Mouse (Mus musculus) mouse embryonic stem cell (cell line): Measurements from ENCODE around the gene P3h1.

Experiments used
- in situ Hi-C, 2 experiments: fragments of 300-500 bp; cut with MboI; formaldehyde crosslinking; loops; 1 replicate in 1 of 2; 3 replicates in 1 of 2; pipeline ENCODE4 v1.14.3; 2019 to 2020; ENCODE audit warnings: low sequenced_read_pairs in 2 of 2, low pct_unique_long_range_greater_than_20kb in 1 of 2, mixed read lengths in 1 of 2; ENCODE audit not compliant: unreplicated experiment in 1 of 2

The P3h1 gene

DNA sequence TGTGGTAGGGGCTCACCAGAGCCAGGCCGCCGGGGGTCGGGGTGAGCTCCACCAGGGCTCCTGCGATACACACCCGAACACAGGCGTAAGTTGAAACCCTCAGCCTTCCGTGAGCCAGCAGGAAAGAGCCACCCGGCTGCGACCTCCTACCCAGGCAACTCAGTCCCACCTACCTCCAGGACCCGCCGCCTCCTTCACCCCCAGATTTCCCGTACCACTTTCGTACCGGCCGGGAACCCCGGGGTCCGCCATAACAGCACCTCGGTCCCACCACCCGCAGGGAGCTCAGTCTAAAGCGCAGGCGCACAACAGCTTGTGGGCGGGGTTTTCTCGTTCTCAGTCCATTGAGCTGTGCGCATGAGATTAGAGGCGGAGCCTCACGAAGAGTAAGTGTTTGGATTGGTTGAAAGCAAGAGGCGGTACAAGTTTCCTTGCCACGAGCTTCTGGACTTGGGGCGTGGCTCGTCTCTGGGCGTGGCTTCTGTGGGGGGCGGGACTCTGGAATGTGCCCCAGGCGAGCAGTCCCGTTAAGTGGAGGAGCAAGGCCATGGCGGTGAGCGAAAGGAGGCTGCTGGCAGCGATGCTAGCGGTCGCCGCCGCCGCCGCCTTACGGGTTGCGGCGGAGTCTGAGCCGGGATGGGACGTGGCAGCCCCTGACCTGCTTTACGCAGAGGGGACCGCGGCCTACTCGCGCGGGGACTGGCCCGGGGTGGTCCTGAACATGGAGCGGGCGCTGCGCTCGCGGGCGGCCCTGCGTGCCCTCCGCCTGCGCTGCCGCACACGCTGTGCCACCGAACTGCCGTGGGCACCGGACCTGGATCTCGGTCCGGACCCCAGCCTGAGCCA, at the start of gene P3h1, which contains the start of gene AU022252:
TSS of gene P3h1 (plus strand) at position 506 of the 846 bp plus-strand sequence.
TSS of gene AU022252 (minus strand) at position 303 of the 846 bp plus-strand sequence.
- in situ Hi-C loops: no loop called here

DNA sequence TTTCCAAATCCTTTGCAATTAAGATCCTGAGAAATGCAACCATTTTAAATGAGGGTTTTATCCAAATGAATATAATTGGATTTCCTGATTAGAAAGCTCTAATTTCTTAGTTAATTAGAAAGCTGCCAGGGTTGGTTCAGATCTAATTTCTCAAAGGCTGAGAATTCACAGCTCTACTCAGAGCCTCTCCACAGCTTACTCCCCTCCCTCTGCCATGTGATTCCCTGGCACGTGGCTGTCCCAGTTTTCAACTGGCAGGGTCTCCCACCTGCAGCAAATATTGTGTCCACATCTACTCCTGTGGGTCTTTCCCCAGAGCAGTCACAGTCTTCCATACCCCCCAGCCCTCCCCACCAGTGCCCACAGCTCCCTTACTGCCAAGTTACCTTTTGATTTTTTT, 49.2 kb upstream of the P3h1 start:
- in situ Hi-C loops: no loop called here

DNA sequence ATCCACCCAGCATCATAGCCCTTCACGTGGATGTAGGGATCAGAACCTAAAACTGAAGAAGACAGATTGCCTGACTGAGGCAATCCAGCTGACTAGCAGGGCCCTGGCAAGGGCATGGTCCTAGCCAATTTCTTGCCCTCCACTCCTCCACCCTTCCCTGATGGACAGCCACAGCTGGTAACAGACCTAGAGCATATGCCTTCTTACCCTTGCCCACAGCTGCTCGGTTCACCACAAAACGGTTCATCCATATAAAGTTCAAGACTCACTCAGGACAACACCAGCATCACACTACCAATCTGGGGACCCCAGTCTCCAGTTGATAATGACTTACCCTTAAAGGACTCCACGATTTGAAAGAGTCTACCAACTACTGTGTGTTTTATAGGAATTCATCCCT, 46.9 kb upstream of the P3h1 start:
- in situ Hi-C loops: no loop called here

DNA sequence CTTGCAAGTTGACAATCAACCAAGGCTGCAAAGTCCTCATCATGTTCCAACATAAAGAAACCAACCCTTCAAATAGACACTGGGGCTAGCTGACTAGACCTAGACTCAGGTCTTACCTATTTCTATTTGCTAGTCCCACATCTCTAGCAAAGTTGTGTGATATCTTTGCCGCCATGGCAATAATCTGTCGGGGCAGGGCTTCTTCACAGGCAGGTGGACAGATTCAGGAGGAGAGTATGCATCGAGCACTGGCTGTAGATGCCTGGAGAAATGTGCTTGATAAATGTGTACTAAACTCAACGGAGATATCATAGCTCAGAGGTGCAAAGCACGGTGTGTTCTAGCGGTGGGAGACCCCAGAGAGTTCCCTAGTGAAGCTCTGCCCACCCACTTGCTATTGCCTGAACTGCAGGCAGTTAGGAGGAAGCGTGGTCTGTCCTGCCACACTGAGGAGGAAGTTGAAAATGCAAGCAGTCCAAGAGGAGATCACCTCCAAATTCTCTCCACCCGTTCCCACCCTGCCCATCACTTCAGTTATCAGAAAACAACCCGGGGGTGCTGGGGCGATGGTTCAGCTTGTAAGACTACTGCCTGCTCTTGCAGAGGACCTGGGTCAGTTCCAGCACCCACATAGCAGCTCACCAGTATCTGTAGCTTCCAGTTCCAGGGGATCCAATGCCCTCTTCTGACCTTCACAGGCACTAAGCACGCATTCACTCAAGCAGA, 44.5 kb upstream of the P3h1 start:
- in situ Hi-C loops: no loop called here

DNA sequence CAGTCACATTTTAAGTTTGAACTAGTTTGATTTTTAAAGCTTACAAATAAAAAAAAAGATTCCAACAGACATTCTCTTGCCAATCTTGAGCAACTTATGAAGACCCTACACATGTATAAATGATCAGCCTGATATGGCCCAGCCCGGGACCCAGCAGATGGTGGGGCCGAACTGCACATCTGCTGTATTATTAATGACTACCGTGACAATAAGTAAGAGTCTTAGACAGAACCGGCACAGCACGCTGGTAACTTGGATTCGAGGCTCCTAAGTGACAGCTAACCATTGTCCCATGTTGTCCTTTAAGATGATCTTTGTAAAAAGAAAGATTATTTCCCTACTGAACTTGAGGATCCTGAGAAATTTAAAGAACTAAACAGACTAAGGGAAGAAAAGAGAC, 43.3 kb upstream of the P3h1 start:
- in situ Hi-C loops: no loop called here

DNA sequence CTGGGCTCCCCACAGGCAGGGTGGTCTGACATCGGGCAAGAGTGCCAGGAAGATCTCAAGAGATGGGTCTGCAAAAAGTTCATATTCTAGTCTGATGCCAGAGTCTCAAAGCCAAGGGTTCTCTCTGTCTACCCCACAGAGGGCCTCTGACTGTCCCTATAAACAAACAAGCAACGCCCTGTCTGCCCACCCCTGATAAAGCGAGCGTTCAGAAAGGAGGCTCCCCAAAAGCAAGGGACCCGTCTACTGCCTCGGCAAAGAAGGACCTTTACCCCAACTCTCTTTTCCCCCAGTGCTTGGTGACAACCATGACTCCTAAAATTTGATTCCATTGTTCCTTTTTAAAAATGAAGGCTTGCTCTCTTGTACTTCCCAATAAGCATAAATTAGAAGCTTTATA, 42.9 kb upstream of the P3h1 start, which contains the start of gene Ermap:
TSS of gene Ermap (minus strand) at position 148 of the 400 bp plus-strand sequence.
- in situ Hi-C loops: no loop called here

DNA sequence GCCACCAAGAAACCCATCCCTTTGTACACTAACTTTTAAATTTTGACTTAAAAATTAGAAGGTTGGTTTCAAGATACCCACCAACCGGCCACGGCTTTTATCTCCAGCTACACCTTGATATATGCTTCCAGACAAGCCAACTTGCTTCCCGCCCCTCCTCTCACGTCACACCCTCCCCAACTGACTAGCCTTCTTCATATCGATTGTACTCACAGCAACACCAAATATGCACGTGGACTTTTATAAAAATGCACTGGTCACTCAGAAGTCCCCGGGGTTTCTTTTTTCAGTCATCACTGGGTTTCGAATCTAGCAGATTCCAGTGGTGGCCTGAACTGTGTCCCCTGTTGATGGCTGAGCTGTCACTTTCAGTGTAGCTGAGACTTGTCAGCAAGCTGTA, 42.1 kb upstream of the P3h1 start:
- in situ Hi-C loops: no loop called here

DNA sequence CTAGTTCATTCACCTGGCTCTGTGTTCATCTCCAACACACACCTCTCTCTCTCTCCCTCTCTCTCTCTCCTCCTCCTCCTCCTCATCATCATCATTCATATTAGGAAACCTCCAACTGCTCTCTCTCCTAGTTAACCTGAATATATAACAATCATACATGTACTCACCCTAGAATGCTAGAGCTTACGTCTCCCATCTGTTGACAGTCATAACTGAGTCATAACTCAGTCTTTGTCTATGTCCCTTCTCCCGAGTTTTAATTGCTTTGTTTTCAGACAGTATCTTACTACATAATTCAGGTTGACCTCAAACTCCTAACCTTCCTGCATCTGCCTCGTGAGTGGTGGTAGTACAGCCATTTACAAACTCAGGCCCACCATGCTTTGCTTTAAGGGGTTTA, 41.4 kb upstream of the P3h1 start:
- in situ Hi-C loops: no loop called here

DNA sequence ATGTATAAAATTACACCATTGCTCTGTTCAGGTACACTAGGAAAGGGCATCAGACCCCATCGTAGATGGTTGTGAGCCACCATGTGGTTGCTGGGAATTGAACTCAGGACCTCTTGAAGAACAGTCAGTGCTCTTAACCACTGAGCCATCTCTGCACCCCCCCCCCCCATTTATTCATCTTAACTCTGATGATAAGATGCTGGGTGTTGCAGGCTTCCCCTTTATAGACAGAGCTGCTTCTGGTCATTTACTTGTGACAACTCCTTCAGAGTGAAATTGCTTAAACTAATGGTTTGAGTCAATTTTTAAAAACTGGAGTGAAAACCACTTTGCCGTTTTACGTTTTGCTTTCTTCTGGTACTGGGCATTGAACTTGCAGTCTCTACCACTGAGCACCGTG, 40.0 kb upstream of the P3h1 start:
- in situ Hi-C loops: no loop called here

DNA sequence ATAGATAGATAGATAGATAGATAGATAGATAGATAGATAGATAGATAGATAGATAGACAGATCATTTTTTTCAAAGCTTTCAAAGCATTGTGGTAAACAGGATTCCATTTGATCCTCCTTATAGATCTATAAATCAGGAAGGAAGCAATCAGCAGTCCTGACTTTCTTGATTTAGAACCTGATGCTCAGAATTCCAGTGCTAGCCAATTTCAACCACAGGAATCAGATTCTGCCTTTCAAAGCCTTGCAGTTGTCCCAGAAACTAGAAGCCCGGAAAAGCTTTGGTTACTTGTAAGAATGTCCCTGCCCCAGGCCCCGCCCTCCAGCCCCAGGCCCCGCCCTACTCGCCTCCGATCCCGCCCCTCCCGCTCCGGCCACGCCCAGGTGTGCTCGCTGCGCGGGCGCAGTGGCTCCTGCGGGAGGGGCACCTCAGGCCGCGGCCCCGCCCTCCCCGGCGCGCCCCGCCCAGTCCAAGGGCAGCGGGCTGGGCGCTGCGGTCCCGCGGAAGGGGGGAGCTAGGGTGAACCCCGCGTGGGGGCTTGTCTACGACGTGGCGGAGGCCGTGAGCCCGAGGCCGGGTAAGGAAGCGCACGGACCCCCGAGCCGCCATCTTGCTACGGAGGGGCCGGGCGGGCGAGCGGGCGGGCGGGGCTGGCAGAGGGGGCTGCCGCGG, 37.7 kb upstream of the P3h1 start, which contains the start of gene Svbp:
TSS of gene Svbp (plus strand) at position 398 of the 673 bp plus-strand sequence.
- in situ Hi-C loops: no loop called here

DNA sequence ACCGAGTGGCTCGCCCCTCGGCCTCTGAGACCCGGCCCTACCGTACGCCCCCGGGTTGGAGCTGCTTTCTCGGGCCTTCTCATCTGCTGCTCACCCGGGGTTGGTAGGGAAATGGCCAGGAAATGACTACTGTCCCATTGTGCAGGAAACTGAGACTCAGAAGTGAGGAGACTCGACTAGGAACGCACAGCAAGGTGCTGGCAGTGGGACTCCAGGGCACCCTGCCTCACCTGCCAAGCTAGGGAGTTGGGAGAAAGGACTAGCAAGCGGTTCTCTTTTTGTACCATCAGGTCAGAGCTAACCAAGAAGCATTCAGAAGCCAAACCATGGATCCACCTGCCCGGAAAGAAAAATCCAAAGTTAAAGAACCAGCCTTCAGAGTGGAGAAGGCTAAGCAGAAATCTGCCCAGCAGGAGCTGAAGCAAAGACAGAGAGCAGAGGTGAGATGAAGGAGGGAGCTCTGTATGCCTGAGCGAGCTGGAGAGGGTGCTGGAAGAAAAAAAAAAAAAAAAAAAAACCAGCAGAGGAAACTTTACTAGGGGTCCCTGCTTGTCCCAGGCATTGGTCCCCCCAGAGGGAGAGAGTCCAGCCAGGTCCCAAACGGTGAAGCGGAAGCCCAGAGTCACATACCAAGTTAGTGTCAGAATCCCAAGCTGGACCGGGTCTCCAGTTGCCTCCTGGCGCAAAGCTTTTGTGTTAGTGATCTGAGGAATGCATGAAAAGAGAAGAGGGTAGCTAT, 37.0 kb upstream of the P3h1 start:
- in situ Hi-C loops: no loop called here

DNA sequence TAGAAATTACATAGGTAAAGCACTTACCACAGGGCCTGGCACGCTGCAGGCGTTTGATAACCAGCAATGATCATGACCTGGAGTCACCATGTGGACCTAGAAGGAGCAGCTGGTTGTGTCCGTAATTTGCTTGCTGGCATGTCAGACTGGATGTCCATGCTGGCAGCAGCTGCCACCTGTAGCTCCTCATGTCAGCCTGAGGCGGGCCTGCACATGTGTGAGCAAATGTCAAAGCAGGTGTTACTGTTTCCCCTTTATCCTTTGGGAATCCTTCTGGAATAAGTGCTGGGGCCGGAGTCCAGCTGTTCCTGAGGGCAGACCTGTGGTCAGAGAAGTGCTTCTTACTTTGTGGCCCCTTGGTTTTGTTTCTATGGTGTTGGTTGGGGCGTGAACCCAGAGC, 34.6 kb upstream of the P3h1 start:
- in situ Hi-C loops: no loop called here

DNA sequence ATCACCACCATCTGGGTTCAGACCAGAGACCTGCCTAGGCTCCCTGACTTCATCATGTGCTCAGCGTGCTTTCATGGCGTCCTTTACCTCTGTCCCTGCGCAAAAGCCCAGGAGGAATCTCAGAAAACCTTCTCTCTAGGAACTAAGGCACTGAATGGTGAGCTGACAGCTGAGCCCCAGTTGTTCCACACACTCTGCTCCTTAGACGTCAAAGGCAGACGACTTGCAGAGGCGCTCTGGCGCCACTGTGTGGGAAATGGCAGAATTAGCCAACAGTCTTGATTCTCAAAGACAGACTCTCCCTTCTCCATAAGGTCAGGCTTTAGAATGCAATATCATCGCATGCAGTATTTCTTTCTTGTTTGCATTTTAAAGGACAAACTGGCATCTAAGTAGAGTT, 28.0 kb upstream of the P3h1 start:
- in situ Hi-C loops: no loop called here

DNA sequence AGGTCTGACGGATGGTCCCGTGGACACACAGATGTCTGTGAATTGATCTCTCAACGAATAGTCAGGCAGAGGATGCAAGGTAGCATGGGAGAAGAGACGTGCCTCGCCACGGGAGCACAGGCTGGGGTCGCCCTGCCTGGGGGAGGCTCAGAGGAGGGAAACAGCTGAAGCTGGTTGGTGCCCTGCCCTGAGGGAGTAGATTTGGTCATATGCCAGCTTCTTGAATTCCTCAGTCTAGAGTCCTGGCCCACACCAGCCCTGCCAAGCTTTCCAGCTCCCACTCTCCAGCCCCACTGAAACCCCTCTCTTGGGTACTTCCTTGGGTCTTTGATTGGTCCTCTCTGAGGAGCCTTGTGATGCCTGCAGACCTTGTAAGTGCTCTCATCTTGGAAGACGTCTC, 16.0 kb upstream of the P3h1 start:
- in situ Hi-C loops: no loop called here

DNA sequence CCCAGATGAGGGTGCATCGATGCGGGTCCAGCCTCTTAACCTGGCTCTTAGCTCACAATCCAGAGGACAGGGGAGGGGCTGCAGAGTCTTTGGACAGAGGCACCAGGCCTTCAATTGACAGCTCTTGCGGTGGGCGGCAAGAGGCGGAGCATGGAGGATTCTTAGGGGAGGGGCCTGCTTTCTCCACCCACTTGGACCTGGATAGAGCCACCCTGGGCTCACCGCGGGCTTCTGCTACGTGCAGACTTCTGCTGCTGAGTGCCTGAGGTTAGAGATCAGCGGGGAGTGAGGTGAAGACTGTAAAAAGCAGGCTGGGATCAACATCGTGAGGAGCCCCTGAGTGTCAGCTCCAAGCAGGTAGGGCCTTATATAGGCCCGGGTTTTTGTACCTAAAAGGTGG, 14.5 kb upstream of the P3h1 start, which contains the start of gene Tmem269:
TSS of gene Tmem269 (minus strand) at position 49 of the 400 bp plus-strand sequence.
- in situ Hi-C loops: no loop called here

DNA sequence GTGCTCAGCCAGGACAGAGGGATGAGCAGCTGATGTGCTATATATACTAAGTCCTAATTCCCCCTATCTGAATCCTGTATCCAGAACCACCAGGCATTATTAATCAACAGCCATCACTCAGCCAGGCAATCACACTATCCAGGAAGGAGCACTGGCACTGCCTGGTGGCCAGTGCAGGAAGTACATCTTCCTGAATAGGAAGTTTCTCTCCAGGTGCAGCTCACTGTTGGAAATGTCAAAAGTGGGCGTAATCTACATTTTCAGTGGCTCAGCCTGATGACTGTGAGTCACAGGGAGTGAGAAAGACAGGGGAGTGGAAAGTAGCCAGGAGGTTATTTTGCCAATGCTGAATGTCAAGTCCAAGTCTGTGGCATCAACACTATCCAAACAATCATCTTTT, 9.0 kb upstream of the P3h1 start:
- in situ Hi-C loops: no loop called here

DNA sequence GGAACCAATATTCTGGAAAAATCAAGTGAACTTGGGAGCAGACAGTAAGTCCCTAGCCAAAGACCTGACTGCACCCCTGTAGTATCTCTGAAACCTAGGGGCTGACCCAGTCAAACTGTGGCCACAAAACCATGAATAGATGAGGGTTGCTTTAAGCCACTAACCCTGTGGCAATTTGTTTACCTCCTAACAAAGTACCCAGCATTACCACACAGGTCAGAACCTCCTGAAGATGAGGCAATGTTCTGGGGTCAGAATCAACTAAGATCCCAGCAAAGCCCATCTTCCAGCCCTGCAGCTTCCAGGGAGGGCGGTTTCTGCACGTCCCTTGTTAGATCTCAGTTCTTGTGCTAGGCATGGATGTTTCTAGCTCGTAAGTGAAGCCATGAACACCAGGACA, 8.2 kb upstream of the P3h1 start:
- in situ Hi-C loops: no loop called here

DNA sequence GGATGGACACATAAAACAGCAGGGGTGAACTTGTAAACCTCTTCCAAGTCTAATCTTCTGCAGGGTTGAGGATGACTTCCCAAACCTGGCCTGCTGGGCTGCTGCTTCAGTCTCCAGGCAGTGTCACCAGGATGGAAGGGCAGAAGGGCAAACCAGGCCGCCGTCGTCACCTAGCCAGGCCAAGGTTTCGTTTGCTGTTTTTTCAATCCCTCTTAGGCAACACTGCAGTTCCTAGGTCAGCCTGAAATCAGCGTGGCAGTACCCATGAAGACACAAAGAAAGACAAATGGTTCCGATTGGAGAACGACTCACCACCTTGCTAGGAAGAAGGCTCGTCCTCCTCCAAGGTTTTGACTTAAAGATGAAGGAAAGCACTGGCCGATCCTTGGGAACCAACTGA, 7.0 kb upstream of the P3h1 start:
- in situ Hi-C loops: no loop called here
